Mouse (Mus musculus) CH12.LX (cell line): ENCODE data around the gene Cep164. TPM values are rescaled to one million over a fixed set of nuclear protein-coding genes. Genes with fewer than 3 reads are reported as not detected.

Source experiments
- DNase-seq: peaks from one replicate; pipeline ENCODE4 v3.0.0-alpha.2; 2013; ENCODE audit errors: extremely low read depth
- H3K27ac ChIP-seq: 2 replicates; pipeline ENCODE4 v1.5.1; 2012; ENCODE audit warnings: low read depth, mild to moderate bottlenecking, control low read depth, moderate library complexity; ENCODE audit not compliant: insufficient read depth
- H3K27me3 ChIP-seq: replicated peaks from 2 replicates; pipeline ENCODE3; 2012; ENCODE audit warnings: inconsistent platforms
- H3K36me3 ChIP-seq, 2 experiments: replicated peaks in 1 of 2; 2 replicates each; pipeline versions ENCODE3 to v1.6.1; 2012; ENCODE audit warnings: inconsistent platforms in 1 of 2, low read length in 1 of 2, mild to moderate bottlenecking in 1 of 2, mixed read lengths in 1 of 2, moderate library complexity in 1 of 2; ENCODE audit not compliant: control insufficient read depth in 1 of 2, insufficient read depth in 1 of 2
- H3K4me1 ChIP-seq, 2 experiments: 2 replicates each; pipeline ENCODE4 v1.6.1; 2012; ENCODE audit warnings: inconsistent platforms in 1 of 2, moderate library complexity in 1 of 2; ENCODE audit not compliant: insufficient read depth in 2 of 2, control insufficient read depth in 1 of 2
- H3K4me2 ChIP-seq: 2 replicates; pipeline ENCODE4 v1.6.1; 2012; ENCODE audit warnings: low read depth, mild to moderate bottlenecking, control low read depth; ENCODE audit not compliant: poor library complexity, insufficient read depth, severe bottlenecking
- H3K4me3 ChIP-seq, 3 experiments: fragments of 150-350 bp in 1 of 3; sonication (generic) in 1 of 3; replicated peaks in 1 of 3; 2 replicates each; pipeline versions ENCODE3 to v1.5.1; 2011 to 2012; ENCODE audit warnings: low read depth in 2 of 3, low read length in 2 of 3, mild to moderate bottlenecking in 2 of 3, moderate library complexity in 2 of 3, control low read depth in 1 of 3, improper control_type of control experiment in 1 of 3, inconsistent platforms in 1 of 3, mixed read lengths in 1 of 3; ENCODE audit not compliant: poor library complexity in 1 of 3
- H3K79me2 ChIP-seq: replicated peaks from 2 replicates; pipeline ENCODE4 v1.6.1; 2012; ENCODE audit warnings: mild to moderate bottlenecking, moderate library complexity; ENCODE audit not compliant: control insufficient read depth, poor library complexity, insufficient read depth, severe bottlenecking; ENCODE audit errors: extremely low read depth
- H3K9ac ChIP-seq: 2 replicates; pipeline ENCODE4 v1.6.1; 2012; ENCODE audit warnings: low read depth, mild to moderate bottlenecking, control low read depth, moderate library complexity; ENCODE audit not compliant: insufficient read depth
- H3K9me3 ChIP-seq: replicated peaks from 2 replicates; pipeline ENCODE3; 2012; ENCODE audit warnings: low read length, inconsistent platforms, mixed read lengths
- CHD2 ChIP-seq: IDR thresholded peaks from 2 replicates; pipeline ENCODE4 v1.6.1; 2011; ENCODE audit warnings: low read length, improper control_type of control experiment
- ELF1 ChIP-seq: IDR thresholded peaks from 2 replicates; pipeline ENCODE4 v1.6.1; 2014; ENCODE audit warnings: low read depth, mild to moderate bottlenecking, inconsistent platforms, low read length, improper control_type of control experiment
- EP300 ChIP-seq: IDR thresholded peaks from 2 replicates; pipeline ENCODE4 v1.6.1; 2011; ENCODE audit warnings: low read length, improper control_type of control experiment
- ETS1 ChIP-seq: conservative IDR thresholded peaks from 2 replicates; pipeline ENCODE4 v1.6.1; 2012; ENCODE audit warnings: low read depth, mild to moderate bottlenecking, inconsistent platforms, low read length, improper control_type of control experiment, moderate library complexity
- HCFC1 ChIP-seq: IDR thresholded peaks from 2 replicates; pipeline ENCODE4 v1.6.1; 2012; ENCODE audit warnings: low read depth, mild to moderate bottlenecking, inconsistent platforms, low read length, improper control_type of control experiment
- JUN ChIP-seq: IDR thresholded peaks from 2 replicates; pipeline ENCODE4 v1.6.1; 2011; ENCODE audit warnings: low read depth, mild to moderate bottlenecking, low read length, improper control_type of control experiment, moderate library complexity; ENCODE audit not compliant: insufficient read depth
- MAFK ChIP-seq: IDR thresholded peaks from 2 replicates; pipeline ENCODE4 v1.6.1; 2011; ENCODE audit warnings: low read length, improper control_type of control experiment; ENCODE audit not compliant: insufficient replicate concordance
- MAX ChIP-seq: IDR thresholded peaks from 2 replicates; pipeline ENCODE4 v1.6.1; 2011; ENCODE audit warnings: low read length, improper control_type of control experiment
- MAZ ChIP-seq: IDR thresholded peaks from 2 replicates; pipeline ENCODE4 v1.6.1; 2012; ENCODE audit warnings: low read depth, mild to moderate bottlenecking, inconsistent platforms, low read length, improper control_type of control experiment, moderate library complexity
- NRF1 ChIP-seq: IDR thresholded peaks from 2 replicates; pipeline ENCODE4 v1.6.1; 2014; ENCODE audit warnings: low read depth, mild to moderate bottlenecking, inconsistent platforms, low read length, improper control_type of control experiment, moderate library complexity
- TCF12 ChIP-seq: IDR thresholded peaks from 2 replicates; pipeline ENCODE4 v1.6.1; 2014; ENCODE audit warnings: low read depth, mild to moderate bottlenecking, inconsistent platforms, low read length, improper control_type of control experiment
- UBTF ChIP-seq: IDR thresholded peaks from 2 replicates; pipeline ENCODE4 v1.6.1; 2012; ENCODE audit warnings: low read depth, mild to moderate bottlenecking, inconsistent platforms, low read length, improper control_type of control experiment, moderate library complexity
- USF1 ChIP-seq: IDR thresholded peaks from 2 replicates; pipeline ENCODE4 v1.6.1; 2014; ENCODE audit warnings: low read depth, mild to moderate bottlenecking, inconsistent platforms, low read length, improper control_type of control experiment
- USF2 ChIP-seq: conservative IDR thresholded peaks from 2 replicates; pipeline ENCODE4 v1.6.1; 2011; ENCODE audit warnings: low read depth, low read length, improper control_type of control experiment
- ZC3H11A ChIP-seq: IDR thresholded peaks from 2 replicates; pipeline ENCODE4 v1.6.1; 2012; ENCODE audit warnings: low read depth, mild to moderate bottlenecking, inconsistent platforms, low read length, improper control_type of control experiment
- ZMIZ1 ChIP-seq: IDR thresholded peaks from 2 replicates; pipeline ENCODE4 v1.6.1; 2012; ENCODE audit warnings: low read depth, mild to moderate bottlenecking, inconsistent platforms, low read length, improper control_type of control experiment
- dilution Hi-C: fragments of 300-500 bp; cut with MboI; formaldehyde crosslinking; loops from 2 replicates; pipeline ENCODE4 v1.14.3; 2020; ENCODE audit warnings: low sequenced_read_pairs; ENCODE audit not compliant: extremely low pct_unique_long_range_greater_than_20kb, extremely low pct_ligation_motif_present
- in situ Hi-C: fragments of 300-500 bp; cut with MboI; formaldehyde crosslinking; loops from 3 replicates; pipeline ENCODE4 v1.14.3; 2019; ENCODE audit warnings: low sequenced_read_pairs, low pct_ligation_motif_present, low pct_unique_long_range_greater_than_20kb, mixed read lengths
- polyA plus RNA-seq: library from polyadenylated mRNA; unstranded; fragments of >175 nt; gene quantifications from 2 replicates; pipeline ENCODE4 v1.2.1, GENCODE M21; 2012; ENCODE audit warnings: low read depth; ENCODE audit not compliant: insufficient read length
- total RNA-seq, 2 experiments: library from RNA; depleted of rRNA; stranded (reverse); fragments of 300-350 nt in 1 of 2; fragments of >200 nt in 1 of 2; gene quantifications; 2 replicates each; pipeline ENCODE4 v1.2.3; 2012 to 2014

Gene Cep164
- total and polyA plus RNA-seq, 3 experiments, result 14.2 to 22.7 (median 21.7) TPM

- no peak overlapping the region for H3K4me3 ChIP-seq
- no peak overlapping the region for H3K4me2 ChIP-seq
- H3K36me3 ChIP-seq, result no peaks in the 10 kb centered on the region
- peaks cover 2 to 10% of the 10 kb centered on the region in 2 experiments; a peak in 2 of 4 replicates for H3K4me1 ChIP-seq
- in situ Hi-C loops (no loop called here), dilution Hi-C loops (no loop called here)
- peaks cover 6% of the 10 kb centered on the region for H3K27me3 ChIP-seq
- no peak for DNase-seq
- no peak overlapping the region for H3K9ac ChIP-seq
- no peaks in the 10 kb centered on the region for H3K79me2 ChIP-seq
- H3K9me3 ChIP-seq, result no peaks in the 10 kb centered on the region
- no peak for TF ChIP-seq TCF12
- TF ChIP-seq USF1, result no peak
- no peak for TF ChIP-seq EP300
- TF ChIP-seq ELF1, result no peak
- no peak for TF ChIP-seq MAFK
- TF ChIP-seq MAX, result no peak
- no peak for TF ChIP-seq JUN
- no peak for TF ChIP-seq NRF1
- TF ChIP-seq MAZ, result no peak
- TF ChIP-seq UBTF, result no peak
- TF ChIP-seq ETS1, result no peak
- H3K27ac ChIP-seq, result no peak overlapping the region
Measured at GRCm38 (mm10) chr9:45843007-45843406, 14.5 kb upstream of the Cep164 start.

- no peak for DNase-seq
- Histone ChIP-seq H3K4me2 (no peak overlapping the region), H3K9ac (no peak overlapping the region), H3K27me3 (peaks cover 6% of the 10 kb centered on the region), H3K4me3 (no peak overlapping the region), H3K36me3 (no peaks in the 10 kb centered on the region)
- dilution Hi-C loops, result no loop called here
- TF ChIP-seq TCF12 (no peak), HCFC1 (no peak), MAZ (no peak), MAFK (no peak), ZC3H11A (no peak), CHD2 (no peak), USF2 (no peak), ZMIZ1 (no peak)
- TF ChIP-seq, all 38 proteins: peak for 0
- H3K79me2 ChIP-seq, result no peaks in the 10 kb centered on the region
- in situ Hi-C loops, result no loop called here
- peaks cover 0 to 2% of the 10 kb centered on the region in 2 experiments; a peak in 1 of 4 replicates for H3K4me1 ChIP-seq
- no peak overlapping the region for H3K27ac ChIP-seq
- no peaks in the 10 kb centered on the region for H3K9me3 ChIP-seq
Measured at GRCm38 (mm10) chr9:45841458-45841857, 13.0 kb upstream of the Cep164 start.
